Mouse (Mus musculus) forebrain, embryonic 13.5 days (tissue): ENCODE results near the gene Ntrk3. TPM values are rescaled to one million over a fixed set of nuclear protein-coding genes. Genes with fewer than 3 reads are reported as not detected.

Experiments
- ATAC-seq: fragments of 200-750 bp; cut with Nextera tagmentation; 2 replicates; pipeline ENCODE4 v1.8.0; 2017
- H3K27ac ChIP-seq: fragments of 300-500 bp; sonication (generic); 2 replicates; pipeline ENCODE4 v1.5.1; 2015; ENCODE audit warnings: inconsistent platforms, mild to moderate bottlenecking, moderate library complexity
- H3K27me3 ChIP-seq: fragments of 300-500 bp; sonication (generic); 2 replicates; pipeline ENCODE4 v1.6.1; 2015; ENCODE audit warnings: mild to moderate bottlenecking, inconsistent platforms
- H3K36me3 ChIP-seq: fragments of 300-500 bp; sonication (generic); 2 replicates; pipeline ENCODE4 v1.6.1; 2015; ENCODE audit warnings: mild to moderate bottlenecking, inconsistent platforms; ENCODE audit not compliant: poor library complexity, severe bottlenecking
- H3K4me1 ChIP-seq: fragments of 300-500 bp; sonication (generic); 2 replicates; pipeline ENCODE4 v1.6.1; 2015; ENCODE audit warnings: inconsistent platforms
- H3K4me2 ChIP-seq: fragments of 300-500 bp; sonication (generic); 2 replicates; pipeline ENCODE4 v1.6.1; 2015; ENCODE audit warnings: inconsistent platforms, mild to moderate bottlenecking, moderate library complexity
- H3K4me3 ChIP-seq: fragments of 300-500 bp; sonication (generic); 2 replicates; pipeline ENCODE4 v1.5.1; 2015; ENCODE audit warnings: mild to moderate bottlenecking, inconsistent platforms
- H3K9ac ChIP-seq: fragments of 300-500 bp; sonication (generic); 2 replicates; pipeline ENCODE4 v1.6.1; 2015; ENCODE audit warnings: mild to moderate bottlenecking, inconsistent platforms
- H3K9me3 ChIP-seq: fragments of 300-500 bp; sonication (generic); replicated peaks from 2 replicates; pipeline ENCODE4 v1.6.1; 2016; ENCODE audit warnings: inconsistent platforms
- WGBS: fragments of 180-500 bp; shearing (Covaris S2); methylation state at CpG from one replicate; pipeline ENCODE4 v1.1.7; 2015; 5-methylcytosine and 5-hydroxymethylcytosine counted together
- polyA plus RNA-seq: library from polyadenylated mRNA; unstranded; fragments of >200 nt; fragmentation: Nextera tagmentation; extraction: Ambion mirVana; gene quantifications from 2 replicates; pipeline ENCODE4 v1.2.1, GENCODE M21; 2015

Gene Ntrk3
- polyA plus RNA-seq, result 16.6 and 18.8 TPM in 2 replicates

DNA sequence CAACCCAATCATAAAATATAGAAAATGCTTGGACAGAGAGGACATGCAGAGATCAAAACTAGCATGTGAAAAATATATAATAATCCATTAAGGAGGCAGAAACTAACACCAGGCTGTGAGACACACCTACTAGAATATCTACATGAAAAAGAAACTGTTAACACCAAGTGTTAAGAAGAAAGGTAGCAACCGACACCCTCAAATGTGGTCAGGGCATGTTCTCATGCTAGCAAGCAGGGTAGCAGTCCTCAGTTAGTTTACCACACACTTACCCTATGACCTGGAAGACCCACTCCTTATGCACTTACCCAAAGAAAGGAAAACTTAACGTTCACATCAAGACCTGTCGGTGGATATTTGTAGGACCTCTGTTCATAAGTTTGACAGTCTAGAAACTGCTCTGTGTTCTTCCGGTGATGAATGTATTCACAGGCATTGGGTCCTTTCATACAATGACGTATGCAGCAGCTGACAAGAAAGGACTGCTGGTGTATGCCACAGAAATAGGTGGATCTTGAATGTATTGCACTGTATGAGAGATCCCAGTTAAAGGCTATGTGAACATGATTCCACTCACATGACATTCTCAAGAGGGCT is at the start of gene Ntrk3:
TSS of gene Ntrk3 (minus strand) at position 399 of the 597 bp plus-strand sequence.
- Histone ChIP-seq H3K27me3 (no peaks in the 10 kb centered on the region), H3K9me3 (no peaks in the 10 kb centered on the region), H3K27ac (no peak within 1 kb of the TSS), H3K4me2 (no peak within 1 kb of the TSS), H3K4me1 (no peaks in the 10 kb centered on the region), H3K9ac (no peak within 1 kb of the TSS), H3K36me3 (no peaks in the 10 kb centered on the region), H3K4me3 (no peak within 1 kb of the TSS)
- no peak for ATAC-seq
- WGBS, result 86% methylated on average over 5 of the region's 5 CpGs

DNA sequence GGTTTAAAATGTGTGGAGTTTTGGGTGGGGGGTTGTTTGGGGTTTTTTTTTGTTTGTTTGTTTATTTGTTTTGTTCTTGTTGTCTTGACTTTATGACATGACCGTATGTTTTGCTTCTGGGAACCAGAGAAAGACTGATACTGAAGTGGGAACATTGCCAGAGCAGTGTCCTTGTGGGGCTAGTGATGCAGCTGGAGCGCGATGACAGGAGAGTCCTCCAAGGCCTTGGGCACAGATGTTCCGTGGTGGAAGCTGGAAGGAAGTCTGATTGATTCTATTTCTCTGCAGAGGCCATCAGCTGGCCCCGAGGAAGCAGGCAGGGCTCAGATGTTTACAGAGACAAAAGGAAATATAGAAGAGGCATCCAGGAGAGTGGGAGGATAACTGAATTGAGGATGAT is 48.1 kb upstream of the Ntrk3 start:
- ATAC-seq, result no peak
- H3K4me3 ChIP-seq, result no peak overlapping the region
- H3K27ac ChIP-seq, result no peak overlapping the region; the same call in 1 of the 2 replicates
- WGBS, result 86% methylated on average over 5 of the region's 5 CpGs
- H3K9ac ChIP-seq, result no peak overlapping the region
- no peaks in the 10 kb centered on the region for H3K9me3 ChIP-seq
- peaks cover 36% of the 10 kb centered on the region for H3K36me3 ChIP-seq
- H3K4me1 ChIP-seq, result peaks cover 25% of the 10 kb centered on the region
- no peaks in the 10 kb centered on the region for H3K27me3 ChIP-seq
- no peak overlapping the region for H3K4me2 ChIP-seq

- H3K4me1 ChIP-seq, result peaks cover 25% of the 10 kb centered on the region
- no peaks in the 10 kb centered on the region for H3K9me3 ChIP-seq
- under 1% methylated on average over 44 of the region's 44 CpGs for WGBS
- no peaks in the 10 kb centered on the region for H3K27me3 ChIP-seq
- peaks cover 34% of the 10 kb centered on the region for H3K36me3 ChIP-seq
- peak within 1 kb of the TSS; percentile 86 for H3K9ac ChIP-seq
- peak; percentile 99 for ATAC-seq
- no peak within 1 kb of the TSS for H3K27ac ChIP-seq
- peak within 1 kb of the TSS; percentile 95 for H3K4me2 ChIP-seq
- H3K4me3 ChIP-seq, result peak within 1 kb of the TSS; percentile 87
Observed at GRCm38 (mm10) chr7:78782639-78783581, 45.1 kb upstream of the Ntrk3 start, which contains the start of the genes Mrps11 and Mrpl46. Gene Mrps11, plus strand, starts transcription at chr7:78783119. Gene Mrpl46, minus strand, starts transcription at chr7:78783531.

- peaks cover 13% of the 10 kb centered on the region for H3K4me1 ChIP-seq
- H3K27ac ChIP-seq, result no peak overlapping the region
- H3K9ac ChIP-seq, result no peak overlapping the region
- WGBS, result 96% methylated on average over 5 of the region's 5 CpGs
- no peak for ATAC-seq
- H3K36me3 ChIP-seq, result peaks cover 63% of the 10 kb centered on the region
- H3K4me2 ChIP-seq, result no peak overlapping the region
- H3K4me3 ChIP-seq, result no peak overlapping the region
- H3K27me3 ChIP-seq, result no peaks in the 10 kb centered on the region
- no peaks in the 10 kb centered on the region for H3K9me3 ChIP-seq
Observed at GRCm38 (mm10) chr7:78778741-78779140, 40.9 kb upstream of the Ntrk3 start.

- Histone ChIP-seq H3K4me3 (no peak overlapping the region), H3K9me3 (no peaks in the 10 kb centered on the region), H3K27me3 (no peaks in the 10 kb centered on the region; the same call in 1 of the 2 replicates), H3K9ac (no peak overlapping the region), H3K36me3 (peaks cover 38% of the 10 kb centered on the region), H3K27ac (no peak overlapping the region), H3K4me1 (peaks cover 3% of the 10 kb centered on the region; the same call in 1 of the 2 replicates), H3K4me2 (no peak overlapping the region)
- no peak for ATAC-seq
- 86% methylated on average over 5 of the region's 5 CpGs for WGBS
Observed at GRCm38 (mm10) chr7:78770936-78771335, 33.1 kb upstream of the Ntrk3 start.

GRCm38 (mm10) chr7:78769075-78769652 is 31.4 kb upstream of the Ntrk3 start:
- WGBS, result 77% methylated on average over 7 of the region's 7 CpGs
- no peak overlapping the region for H3K4me3 ChIP-seq
- H3K9me3 ChIP-seq, result no peaks in the 10 kb centered on the region
- H3K4me1 ChIP-seq, result peaks cover 11% of the 10 kb centered on the region; the same call in 1 of the 2 replicates
- no peak overlapping the region for H3K27ac ChIP-seq
- no peak overlapping the region for H3K4me2 ChIP-seq
- no peak overlapping the region for H3K9ac ChIP-seq
- no peak for ATAC-seq
- H3K36me3 ChIP-seq, result peaks cover 21% of the 10 kb centered on the region
- no peaks in the 10 kb centered on the region; the same call in 1 of the 2 replicates for H3K27me3 ChIP-seq

- 83% methylated on average over 12 of the region's 12 CpGs for WGBS
- ATAC-seq, result no peak
- H3K27ac ChIP-seq, result no peak overlapping the region
Observed at GRCm38 (mm10) chr7:78767929-78768531, 30.2 kb upstream of the Ntrk3 start.

DNA sequence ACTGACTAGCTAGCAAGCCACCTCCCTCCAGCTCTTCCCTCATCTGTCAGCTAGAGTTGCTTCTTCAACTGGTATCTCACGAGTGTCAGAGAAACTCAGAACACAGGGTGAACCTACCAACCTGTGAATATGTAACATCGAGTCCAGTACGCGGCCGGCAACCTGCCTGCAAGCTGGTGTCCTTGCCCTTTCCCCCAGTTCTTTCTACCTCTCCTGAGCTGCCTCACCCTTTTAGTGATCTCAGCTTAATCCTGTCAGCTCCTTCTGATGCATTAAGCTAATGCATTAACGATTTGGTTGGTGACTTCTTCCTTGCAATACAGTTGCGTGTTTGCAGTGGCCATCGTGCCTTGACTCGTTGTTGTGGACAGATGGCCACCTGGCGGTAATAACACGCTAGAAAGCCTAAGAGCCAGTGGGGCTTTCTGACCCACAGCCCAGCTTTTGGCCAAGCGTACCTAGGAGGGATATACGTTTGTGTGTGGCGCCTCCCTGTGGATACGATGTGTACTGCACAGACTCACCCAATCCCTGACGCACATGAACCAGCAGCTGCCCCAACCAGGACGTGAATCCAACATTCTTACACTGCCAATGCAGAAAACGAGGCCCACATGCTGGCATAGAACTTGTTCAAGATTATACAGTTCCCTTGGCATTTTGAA is 28.3 kb upstream of the Ntrk3 start:
- Histone ChIP-seq H3K9me3 (no peaks in the 10 kb centered on the region), H3K27me3 (no peaks in the 10 kb centered on the region; the same call in 1 of the 2 replicates), H3K4me1 (peaks cover 11% of the 10 kb centered on the region; the same call in 1 of the 2 replicates), H3K27ac (no peak overlapping the region), H3K4me2 (peak overlapping the region; percentile 45), H3K36me3 (no peaks in the 10 kb centered on the region), H3K4me3 (no peak overlapping the region), H3K9ac (no peak overlapping the region)
- 21% methylated on average over 18 of the region's 18 CpGs for WGBS
- peak; percentile 86 for ATAC-seq

More at GRCm38 (mm10) chr7:78767929-78768531, 30.2 kb upstream of the Ntrk3 start:
- Histone ChIP-seq H3K36me3 (peaks cover 10% of the 10 kb centered on the region), H3K4me1 (peaks cover 11% of the 10 kb centered on the region; the same call in 1 of the 2 replicates), H3K4me3 (no peak overlapping the region), H3K9me3 (no peaks in the 10 kb centered on the region), H3K9ac (no peak overlapping the region), H3K27me3 (no peaks in the 10 kb centered on the region; the same call in 1 of the 2 replicates), H3K4me2 (no peak overlapping the region)

GRCm38 (mm10) chr7:78765215-78765631 is 27.4 kb upstream of the Ntrk3 start:
- no peak overlapping the region for H3K27ac ChIP-seq
- H3K9me3 ChIP-seq, result no peaks in the 10 kb centered on the region
- no peak for ATAC-seq
- no peak overlapping the region for H3K9ac ChIP-seq
- H3K4me3 ChIP-seq, result no peak overlapping the region
- no peaks in the 10 kb centered on the region for H3K36me3 ChIP-seq
- peaks cover 11% of the 10 kb centered on the region; the same call in 1 of the 2 replicates for H3K4me1 ChIP-seq
- H3K27me3 ChIP-seq, result no peaks in the 10 kb centered on the region; the same call in 1 of the 2 replicates
- WGBS, result 66% methylated on average over 5 of the region's 5 CpGs
- no peak overlapping the region for H3K4me2 ChIP-seq

- 88% methylated on average over 3 of the region's 3 CpGs for WGBS
- ATAC-seq, result no peak
Observed at GRCm38 (mm10) chr7:78763801-78764200, 26.0 kb upstream of the Ntrk3 start.

GRCm38 (mm10) chr7:78754458-78755000 is 16.7 kb upstream of the Ntrk3 start:
- H3K27ac ChIP-seq, result no peak overlapping the region
- no peaks in the 10 kb centered on the region for H3K36me3 ChIP-seq
- no peaks in the 10 kb centered on the region for H3K9me3 ChIP-seq
- no peak overlapping the region for H3K9ac ChIP-seq
- WGBS, result 55% methylated on average over 8 of the region's 8 CpGs
- H3K4me2 ChIP-seq, result no peak overlapping the region
- peak; percentile 61; the same call in 1 of the 2 replicates for ATAC-seq
- no peak overlapping the region for H3K4me3 ChIP-seq
- no peaks in the 10 kb centered on the region; the same call in 1 of the 2 replicates for H3K27me3 ChIP-seq
- H3K4me1 ChIP-seq, result peaks cover 9% of the 10 kb centered on the region

More at GRCm38 (mm10) chr7:78763801-78764200, 26.0 kb upstream of the Ntrk3 start:
- Histone ChIP-seq H3K9me3 (no peaks in the 10 kb centered on the region), H3K4me2 (no peak overlapping the region), H3K4me3 (no peak overlapping the region), H3K27me3 (no peaks in the 10 kb centered on the region; the same call in 1 of the 2 replicates), H3K27ac (no peak overlapping the region), H3K4me1 (peaks cover 11% of the 10 kb centered on the region; the same call in 1 of the 2 replicates), H3K9ac (no peak overlapping the region), H3K36me3 (no peaks in the 10 kb centered on the region)
